Mouse (Mus musculus) monocyte, adult 2 months (primary cell): Measurements from ENCODE around the gene Ppp1r12b.

ENCODE experiments used
- DNase-seq, 2 experiments: peaks; one replicate each; pipeline ENCODE4 v3.0.0; 2022; ENCODE audit warnings: low spot score in 2 of 2, low read depth in 1 of 2

The Ppp1r12b gene

DNA sequence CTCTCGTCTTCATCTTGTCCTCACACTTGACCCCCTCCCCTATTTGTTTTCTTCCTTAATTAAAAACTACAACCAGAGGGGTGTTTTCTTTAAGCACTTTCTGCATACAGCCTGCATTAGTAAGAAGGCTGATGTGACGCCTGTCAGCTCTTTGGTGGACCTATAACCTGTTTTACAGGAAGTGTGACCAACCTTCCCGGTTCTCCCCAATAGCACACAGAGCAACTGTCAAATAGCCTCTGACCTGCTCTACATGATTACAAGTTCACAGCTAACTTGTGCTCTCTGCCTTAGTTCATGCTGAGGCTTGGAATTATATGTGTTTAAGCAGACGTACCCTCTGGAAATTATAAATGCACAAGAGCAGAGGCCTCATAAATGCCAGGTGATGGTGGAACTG is 189.3 kb downstream of the Ppp1r12b start:
- DNase-seq: no peak

DNA sequence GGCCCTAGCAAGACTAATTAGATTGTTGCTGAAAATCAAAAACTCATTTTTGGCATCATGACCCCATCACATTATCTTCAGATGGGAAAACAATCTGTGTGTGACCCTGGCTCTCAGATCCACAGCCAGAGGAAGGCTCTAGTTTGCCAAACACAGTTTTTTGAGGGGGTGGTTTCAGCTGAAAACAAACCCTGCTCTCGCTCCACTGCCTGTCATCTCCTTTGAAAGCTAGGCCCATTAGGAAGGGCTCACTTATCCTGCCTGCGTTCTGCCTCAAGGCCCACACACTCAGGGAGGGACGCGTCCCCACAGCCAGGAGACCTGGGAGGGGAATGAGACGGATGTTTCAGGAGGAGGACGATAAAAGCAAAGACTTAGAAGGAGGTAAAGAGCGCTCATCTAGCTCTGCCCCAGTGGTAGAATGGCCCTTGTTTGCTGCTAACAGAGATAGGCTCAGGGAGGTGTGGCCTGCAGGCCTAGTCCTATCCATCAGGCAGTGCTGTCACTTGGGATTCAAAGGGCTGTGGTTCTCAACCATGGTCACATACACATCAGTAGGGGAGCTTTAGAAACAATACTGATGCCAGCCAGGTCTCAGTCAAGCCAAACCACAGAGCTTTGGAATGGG is 190.8 kb downstream of the Ppp1r12b start:
- no peak for DNase-seq

DNA sequence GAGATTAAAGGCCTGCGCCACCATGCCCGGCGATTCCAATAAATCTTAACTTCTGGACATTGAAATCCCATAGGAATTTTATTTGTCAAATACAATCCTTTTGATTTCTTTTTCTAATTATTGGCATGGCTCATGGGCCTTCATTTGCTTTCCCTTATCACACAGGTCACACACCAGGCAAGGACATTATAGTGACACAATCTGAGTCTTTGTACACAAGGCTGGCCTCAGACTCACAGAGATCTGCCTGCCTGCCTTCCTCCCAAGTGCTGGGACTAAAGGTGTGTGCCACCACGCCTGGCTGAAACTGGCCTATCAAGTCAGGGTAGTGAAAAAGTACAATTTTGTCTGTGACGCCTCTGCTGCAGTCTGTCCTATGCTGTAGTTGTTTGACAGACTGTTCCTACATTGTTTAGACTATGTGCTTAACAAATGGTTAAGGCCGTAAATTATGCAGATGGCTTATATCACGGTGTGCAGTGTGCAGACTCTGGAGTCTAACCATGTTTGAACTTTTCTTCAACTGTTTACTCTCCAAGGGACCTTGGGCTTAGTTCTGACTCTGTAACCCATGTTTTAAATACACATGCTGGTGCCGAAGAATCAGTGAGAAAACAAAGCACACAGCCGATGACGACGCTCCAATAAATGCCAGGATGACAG is 191.8 kb downstream of the Ppp1r12b start:
- no peak for DNase-seq

DNA sequence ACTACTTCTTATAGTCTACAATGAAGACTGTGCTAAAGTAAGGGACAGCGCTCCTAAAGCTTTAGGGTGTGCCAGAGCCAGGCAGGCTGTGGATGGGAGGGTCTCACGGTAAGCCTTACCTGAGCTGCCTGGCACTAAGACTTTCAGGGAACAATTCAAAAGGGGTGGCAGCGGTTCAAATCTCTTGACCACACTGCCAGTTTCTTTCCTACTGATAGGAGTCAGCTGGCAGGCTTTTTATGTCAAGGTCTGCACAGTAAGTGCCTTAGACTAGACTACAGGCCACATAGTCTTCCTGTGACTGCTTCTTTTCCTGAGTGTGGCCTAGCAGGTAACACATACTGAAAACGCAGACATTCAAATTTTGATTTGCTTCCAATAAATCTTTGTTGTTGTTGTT is 192.5 kb downstream of the Ppp1r12b start:
- no peak for DNase-seq

DNA sequence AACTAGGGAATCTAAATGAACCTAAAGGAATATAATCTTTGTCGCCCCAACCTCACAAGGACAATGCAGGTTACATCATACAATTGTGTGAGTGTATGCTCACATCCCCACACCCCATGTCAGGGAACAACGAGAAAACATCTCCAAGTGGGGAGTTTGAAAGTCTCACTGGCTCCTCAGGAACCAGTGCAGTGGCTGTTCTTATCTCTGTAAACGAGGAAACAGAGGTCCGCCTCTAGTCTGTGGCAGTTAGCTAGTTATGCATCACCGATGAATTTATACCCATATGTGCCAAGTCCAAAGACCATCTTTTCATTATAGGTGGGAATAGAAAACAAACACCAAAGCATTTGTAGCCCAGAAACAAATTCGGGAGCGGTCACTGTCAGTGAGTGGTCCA is 194.2 kb downstream of the Ppp1r12b start:
- no peak for DNase-seq

DNA sequence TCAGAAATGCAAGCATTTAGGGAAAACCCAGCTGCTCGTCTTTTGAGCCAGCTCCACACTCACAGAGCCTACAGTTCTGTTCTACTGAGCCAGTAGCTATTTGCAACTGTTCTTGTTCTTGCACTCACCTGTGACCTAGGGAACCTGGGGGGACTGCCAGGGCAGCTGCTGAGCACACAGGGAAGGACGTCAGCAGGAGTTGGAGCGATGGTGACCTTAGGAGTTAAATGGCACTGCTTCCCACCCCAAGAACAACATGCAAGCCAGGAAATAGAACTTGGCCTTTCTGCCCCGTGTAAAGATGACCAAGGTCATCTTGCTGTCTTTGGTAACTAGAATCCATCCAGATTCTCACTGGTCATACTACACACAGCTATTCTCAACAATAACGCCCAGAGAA is 195.1 kb downstream of the Ppp1r12b start:
- no peak for DNase-seq

DNA sequence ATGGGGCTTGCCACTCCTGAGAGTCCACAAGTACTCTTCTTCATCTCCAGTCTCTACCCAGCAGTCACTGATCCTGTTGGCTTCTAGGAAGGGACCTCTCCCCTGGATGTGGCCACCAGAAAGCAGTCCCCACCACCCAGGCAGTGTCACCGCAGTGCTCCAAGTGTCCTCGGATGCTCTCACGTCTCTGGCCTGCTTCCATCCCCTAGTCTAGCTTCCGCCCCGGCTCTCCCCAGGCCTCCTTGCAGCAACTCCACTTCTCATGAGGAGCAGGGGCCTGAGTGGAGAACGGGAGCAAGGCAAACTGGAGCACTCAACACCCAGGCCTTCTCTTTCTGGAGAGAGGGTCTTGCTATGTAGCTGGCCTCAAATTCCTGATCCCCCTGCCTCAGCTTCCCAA is 196.6 kb downstream of the Ppp1r12b start:
- no peak for DNase-seq

DNA sequence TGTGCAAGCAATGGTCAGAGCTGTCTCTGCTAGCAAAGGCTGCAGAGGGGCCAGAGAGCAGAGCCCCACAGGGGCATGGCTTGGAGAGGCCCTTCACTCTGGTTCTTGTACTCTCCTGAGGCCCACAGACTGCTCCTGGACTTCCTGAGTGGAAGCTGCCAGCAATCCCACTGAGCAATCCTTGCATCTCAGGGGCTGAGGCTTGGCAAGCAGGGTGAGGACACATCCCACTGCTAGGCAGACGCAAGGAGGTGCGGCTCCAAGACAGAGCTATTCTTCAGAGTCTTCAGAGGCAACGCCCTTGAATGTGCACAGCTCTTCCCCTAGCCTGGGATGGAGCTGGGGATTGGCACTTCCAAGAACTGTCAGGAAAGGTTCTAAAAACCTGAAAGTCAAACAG is 198.5 kb downstream of the Ppp1r12b start:
- DNase-seq: no peak

DNA sequence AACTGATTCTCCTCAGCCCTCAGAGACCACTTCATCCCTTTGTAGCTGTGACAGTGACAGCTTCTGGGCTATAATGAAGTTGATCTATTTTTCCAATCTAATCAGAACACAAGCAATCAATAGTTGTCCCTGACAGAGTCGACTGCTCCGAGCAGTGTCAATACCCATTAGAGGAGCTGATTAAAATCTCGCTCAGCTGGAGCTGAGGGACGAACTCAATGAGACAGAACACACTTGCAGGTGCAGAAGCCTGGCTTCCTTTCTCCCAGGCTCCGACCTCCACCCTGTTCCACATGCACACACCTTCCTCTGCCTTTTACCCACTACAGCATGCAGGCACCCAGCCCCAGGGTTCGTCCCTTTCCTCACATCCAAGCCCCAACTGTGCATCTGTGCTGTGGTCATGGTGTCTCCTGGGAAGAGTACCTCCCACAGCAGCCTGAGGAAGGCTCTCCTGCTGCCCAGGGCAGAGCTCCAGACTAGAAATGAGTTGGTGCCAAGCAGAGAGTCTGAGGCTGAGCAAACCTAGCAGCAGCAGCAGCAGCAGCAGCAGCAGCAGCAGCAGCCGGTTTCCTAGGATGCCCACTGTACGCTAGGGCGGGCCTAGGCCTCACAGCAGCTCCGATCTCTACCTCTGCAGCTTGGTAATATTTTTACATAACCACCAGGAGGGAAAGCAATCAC is 199.4 kb downstream of the Ppp1r12b start:
- DNase-seq: no peak

DNA sequence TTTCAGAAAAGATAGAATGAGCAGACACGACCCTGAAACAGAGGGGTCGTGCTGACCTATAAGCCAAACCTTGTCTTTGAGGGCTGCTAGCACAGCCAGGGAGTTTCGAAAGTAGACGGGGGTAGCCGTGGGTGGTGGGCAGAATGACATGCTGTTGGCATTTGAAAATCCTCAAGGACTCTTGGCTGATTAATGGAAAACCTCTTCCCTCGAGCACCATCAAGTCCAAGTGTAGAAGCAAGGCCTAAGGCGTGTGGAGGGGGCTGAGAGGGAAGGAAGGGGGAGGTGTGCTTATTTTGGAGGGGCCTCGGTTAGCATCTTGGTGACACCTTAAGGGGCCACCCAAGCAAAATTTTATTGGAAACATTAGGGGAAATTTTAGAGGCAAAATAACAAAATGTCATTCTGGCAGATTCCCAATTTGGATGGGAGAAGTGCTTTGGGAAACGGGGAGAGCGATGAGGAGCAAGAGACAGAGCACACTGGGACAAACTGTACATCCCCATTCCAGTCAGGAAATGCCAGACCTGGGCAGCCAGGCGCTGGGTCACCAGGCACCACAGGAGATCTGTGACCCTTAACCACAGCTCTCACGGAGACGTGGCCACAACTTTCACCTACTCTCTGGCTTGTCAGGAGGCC is 200.1 kb downstream of the Ppp1r12b start:
- DNase-seq: no peak

DNA sequence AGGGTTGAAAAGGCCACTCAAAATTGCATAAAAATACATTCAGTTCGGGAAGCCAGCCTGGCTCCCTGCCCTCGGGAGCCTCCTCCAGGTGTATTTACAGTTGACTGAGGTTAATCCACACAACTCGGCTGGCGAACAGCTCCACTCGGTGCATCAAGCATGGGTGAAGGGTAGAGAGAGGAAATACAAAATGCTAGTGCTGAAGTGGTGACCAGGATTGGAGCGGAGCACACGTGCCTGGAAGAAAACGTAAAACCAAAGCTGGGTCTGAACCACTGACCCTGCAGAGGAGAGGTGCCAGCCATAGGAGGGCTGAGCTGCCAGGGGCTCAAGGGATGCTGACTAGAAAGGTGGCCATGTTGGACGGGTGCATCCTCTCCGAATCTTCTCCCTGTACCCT is 200.9 kb downstream of the Ppp1r12b start:
- no peak for DNase-seq

DNA sequence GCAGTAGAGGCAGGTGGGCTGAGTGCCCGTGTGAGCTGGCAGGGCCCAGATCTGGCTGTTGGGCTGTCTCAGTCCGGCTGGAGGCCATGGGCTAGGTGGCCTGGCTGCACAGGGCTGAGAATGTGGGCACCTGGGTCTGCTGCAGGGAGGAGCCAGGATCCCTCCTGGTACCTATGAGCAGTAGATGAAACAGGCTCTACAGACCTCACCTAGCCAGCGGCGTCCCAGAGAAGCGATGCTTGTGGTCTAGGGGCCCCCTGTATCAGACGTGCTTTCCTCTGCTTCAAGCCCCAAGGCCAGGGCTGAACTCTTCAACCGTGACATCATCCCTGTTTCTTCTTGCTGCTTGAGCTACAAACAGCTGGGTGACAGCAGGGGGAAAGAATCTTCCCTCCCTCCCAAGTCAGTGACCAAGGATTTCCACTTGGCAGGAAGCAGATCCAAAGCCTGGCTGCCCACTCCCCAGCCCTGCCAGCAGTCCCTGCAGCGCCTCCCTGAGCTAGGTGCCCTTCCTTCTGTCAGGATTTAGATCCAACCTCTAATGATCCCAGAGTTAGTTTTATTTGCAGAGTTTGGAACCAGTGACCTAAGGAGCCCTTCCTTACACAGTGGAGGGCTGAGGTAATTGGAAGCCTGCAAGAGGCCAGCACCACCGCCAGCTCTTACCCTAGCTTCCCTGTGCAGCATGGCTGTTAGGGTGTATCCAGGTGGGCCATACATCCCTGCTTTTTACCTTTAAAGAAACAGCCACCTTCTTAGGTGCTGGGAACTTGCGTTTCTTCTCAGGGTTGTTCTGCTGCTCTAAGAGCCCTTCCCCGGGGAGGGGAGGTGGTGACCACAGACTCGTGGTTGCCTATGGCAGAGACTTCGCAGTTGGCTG is 201.8 kb downstream of the Ppp1r12b start:
- no peak for DNase-seq

DNA sequence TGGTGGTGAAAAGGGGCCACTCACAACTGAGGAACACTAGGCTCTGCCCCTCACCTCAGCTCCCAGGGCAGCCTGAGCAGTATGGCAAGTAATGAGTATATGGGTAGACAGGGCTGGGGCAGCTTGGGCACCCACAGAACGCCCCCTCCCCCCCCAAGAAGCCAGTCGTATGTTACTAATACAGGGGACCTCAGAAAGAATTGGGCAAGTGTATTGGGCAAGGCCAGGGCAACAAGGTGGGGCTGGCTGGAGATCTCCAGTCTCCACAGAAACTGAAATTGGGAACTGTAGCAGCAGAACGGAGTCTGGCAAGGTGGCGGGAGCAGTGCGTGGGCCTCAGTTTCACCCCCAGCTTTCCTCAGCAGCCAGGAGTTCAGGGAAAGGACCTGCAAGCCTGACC is 203.3 kb downstream of the Ppp1r12b start:
- no peak for DNase-seq

DNA sequence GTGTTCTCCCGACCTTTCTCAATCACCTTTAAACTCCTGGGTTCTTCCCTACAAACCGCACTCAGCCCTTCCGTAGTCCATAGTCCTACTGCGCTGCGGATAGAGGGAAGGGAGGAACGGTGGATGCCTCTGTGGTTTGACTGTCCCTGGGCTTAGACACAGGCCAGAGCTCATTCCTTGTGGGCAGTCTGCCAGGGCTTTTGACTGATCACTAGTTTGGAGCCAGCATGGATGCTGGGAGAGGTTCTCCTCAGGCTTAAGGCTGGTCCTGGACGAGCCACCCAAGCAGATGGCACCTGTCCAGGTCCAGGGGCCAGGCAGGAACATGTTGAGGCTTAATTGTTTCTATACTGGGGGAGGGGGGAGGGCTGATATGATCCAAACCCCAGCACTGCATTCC is 205.9 kb downstream of the Ppp1r12b start:
- no peak for DNase-seq

DNA sequence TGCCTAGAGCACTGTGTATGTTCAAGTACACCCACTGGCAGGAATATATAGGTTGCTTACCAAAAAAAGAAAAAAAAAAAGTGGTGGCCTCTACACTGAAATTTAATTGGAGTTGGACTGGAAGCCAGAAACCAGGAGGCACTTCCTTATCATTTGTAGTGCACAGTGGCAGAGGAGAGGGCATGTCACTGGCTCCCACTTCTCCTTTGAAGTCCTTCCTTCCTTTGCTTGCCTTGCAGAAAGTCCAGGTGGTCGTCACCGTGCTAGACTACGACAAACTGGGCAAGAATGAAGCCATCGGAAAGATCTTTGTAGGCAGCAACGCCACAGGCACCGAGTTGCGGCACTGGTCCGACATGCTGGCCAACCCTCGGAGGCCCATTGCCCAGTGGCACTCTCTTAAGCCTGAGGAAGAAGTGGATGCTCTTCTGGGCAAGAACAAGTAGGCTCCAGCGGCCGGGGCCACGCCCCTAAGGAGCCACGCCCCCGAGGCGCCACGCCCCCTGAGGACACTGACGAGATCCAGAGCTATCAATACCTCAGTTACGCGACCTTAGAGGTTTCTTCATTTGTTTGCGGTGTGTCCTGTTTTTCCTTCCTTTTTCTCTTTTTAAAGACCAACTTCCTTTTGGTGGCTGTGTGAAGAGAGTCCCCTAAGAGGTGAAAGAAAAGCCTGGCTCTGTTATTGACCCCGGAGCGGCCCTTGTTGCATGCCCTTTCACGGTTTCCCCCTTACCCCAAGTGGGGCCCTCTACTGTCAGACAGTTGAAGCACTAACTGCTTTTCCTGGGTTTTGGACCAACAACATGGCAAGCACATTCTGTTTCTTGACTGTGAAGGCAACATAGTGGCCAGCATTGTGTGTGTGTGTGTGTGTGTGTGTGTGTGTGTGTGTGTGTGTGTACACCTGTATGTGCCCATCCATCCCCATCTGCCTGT is 208.2 kb downstream of the Ppp1r12b start:
- DNase-seq: peak; percentile 52 to 64

DNA sequence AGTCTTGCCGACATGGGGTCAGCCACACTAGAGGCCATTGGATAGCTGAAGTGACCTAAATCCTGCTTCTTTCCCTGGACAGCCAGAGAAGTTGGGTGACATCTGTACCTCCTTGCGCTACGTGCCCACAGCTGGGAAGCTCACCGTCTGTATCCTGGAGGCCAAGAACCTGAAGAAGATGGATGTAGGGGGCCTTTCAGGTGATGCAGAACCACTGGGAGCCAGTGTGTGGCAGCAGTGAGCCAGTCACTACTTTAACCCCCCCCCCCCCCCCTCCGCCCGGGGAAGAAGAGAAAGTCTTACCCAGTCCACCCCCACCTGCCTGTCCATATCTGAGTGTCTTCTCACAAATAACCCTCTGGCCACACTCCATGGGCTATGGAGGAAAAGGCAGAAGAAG is 210.1 kb downstream of the Ppp1r12b start:
- DNase-seq: no peak

DNA sequence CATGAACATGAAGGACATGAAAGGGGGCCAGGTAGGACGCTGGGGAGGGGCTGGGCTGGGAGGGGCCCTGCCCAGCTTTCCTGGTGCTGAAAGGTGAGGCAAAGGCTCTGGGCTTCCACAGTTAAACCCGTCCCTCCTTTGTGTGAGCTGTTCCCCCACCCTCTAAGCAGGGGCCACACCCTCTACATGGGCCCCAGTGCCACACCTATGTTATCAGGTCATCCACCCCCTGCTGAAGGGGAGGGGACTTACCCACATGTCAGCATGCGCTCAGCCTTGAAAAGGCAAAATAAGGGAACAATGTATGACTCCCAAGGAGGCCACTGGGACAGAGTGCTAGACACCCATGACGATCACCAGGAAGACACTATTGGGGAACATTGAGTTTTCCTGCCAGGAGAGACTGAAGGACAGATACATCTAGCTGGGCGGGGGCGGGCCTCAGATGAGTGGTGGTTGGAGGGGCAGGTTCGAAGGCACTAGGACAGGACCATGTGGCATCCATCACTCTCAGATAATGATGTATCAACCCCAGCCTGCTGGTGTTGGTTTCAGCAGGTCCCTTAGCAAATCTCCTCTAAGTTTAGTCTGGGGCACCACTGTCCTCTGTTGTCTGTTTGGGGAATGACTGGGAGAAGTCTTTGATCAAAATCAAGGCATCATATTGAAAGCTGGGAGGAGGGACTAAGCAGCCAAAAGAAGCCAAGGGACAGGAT is 213.6 kb downstream of the Ppp1r12b start:
- no peak for DNase-seq

DNA sequence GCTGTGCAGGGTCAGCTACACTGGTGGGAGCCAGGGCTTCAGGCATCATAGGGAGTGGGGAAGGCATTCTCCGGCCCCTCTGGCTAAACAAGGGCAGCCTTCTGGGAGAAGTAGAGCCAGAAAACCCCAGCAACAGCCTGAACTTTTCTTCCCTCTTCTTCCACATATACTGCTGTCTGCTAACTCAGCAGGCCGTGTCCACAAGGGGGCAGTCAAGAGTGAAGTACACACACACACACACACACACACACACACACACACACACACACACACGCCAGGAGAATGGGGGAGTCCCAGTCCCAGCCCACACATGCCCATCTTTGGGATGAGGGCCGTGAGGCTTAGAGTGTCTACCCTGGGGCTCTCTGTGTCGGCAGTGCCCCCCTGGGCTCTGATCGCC is 214.3 kb downstream of the Ppp1r12b start:
- DNase-seq: no peak

DNA sequence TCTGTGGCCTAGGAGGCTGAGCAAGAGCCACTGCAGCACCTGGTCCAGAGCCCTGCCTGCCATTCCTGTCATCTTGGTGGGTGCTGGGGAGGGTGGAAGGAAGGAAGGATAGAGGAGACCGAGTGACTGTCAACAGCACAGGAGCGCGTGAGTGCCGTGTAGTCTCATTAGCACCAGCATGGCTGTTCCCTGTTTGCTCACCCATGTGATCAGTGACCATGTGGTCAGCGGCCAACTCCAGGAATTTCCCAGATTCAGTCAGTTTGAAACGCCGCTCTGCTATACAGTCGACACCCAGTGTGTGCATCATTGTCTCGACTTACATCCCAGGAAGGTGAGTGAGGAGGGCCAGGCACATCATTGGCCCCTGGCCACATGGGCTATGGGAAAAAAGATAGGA is 218.3 kb downstream of the Ppp1r12b start:
- DNase-seq: no peak
